Mouse (Mus musculus) testis, postnatal 14 days (tissue): Measurements from ENCODE around the gene Usp7.
"Not testable (repeated sequence)": the region's sequence is repeated elsewhere in the genome, so short reads cannot be mapped to it uniquely, and the experiment has no call there.

ENCODE experiments used
- DNase-seq: peaks from one replicate; pipeline ENCODE4 v3.0.0; 2021; ENCODE audit warnings: low spot score

Gene Usp7

DNA sequence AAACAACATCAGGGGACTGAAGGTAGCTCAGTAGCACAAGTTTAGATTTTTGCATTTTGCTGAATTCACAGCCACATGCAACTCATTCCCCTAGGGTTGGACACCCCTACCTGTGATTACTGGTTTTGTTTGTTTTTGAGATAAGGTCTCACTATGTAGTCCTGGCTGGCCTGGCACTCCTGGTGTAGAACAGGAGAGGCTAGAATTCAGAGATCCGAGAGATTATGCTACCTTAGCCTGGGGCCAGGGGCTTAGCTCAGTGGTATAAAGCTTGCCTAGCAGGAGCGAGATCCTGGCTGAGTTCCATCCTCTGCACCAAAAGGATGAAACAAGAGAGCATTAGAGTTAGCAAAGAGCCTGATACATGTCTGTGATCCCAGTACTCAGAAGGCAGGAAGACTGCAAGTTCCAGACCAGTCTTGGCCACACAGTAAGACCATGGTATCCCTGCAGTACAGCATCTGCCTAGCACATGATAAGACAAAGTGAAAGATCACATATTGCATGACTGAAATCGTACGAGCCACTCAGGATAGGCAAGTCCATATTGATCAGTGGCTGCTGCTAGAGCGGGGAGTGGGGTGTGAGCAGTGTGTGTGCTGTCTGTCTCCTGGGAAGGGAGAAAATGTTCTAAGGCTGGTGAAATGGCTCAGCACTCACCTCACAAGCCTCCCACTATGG, 40.4 kb downstream of the Usp7 start:
- no peak for DNase-seq

DNA sequence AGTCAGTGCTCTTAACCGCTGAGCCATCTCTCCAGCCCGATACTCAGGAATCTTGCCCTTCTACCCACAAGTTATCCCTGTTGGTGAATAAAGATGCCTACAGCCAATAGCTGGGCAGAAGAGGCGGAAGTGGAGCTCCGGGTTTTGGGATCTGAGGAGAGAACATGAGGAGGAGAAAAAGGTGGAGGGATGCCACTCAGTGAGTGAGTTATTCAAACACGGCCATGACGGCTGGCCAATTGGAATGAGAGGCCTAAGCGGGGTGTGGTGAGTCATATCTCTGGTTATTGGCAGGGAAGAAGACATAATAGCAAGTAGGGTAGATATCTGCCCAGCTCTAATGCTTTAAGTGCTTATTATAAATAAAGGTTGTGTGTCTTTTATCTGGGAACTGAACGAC, 43.2 kb downstream of the Usp7 start:
- DNase-seq: no peak

DNA sequence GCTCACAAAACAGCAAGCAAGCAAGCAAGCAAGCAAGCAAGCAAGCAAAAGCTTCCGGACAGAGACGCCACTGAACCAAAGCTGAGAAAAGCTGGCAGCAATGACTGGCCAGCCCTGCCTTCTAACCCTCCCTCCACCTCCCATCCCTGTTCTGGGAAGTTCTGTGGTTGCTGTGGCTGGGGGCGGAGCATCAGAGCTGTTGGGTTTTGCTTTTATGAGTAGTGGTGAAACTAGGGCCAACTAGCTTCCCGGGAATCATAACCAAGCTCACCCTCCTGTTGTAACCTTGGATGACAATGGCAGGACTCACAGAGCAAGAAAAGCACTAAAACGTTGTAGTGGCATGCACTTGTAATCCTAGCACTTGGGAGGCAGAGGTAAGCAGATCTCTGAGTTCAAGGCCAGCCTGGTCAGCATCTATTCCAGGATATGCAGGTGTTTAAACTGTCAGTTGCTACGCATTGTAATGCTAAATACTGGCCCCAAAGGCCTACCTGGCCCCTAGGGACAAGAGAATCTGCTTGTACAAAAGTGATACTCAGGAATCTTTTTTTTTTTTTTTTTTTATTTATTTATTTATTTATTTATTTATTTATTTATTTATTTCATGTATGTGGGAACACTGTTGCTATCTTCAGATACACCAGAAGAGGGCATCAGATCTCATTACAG, 43.8 kb downstream of the Usp7 start:
- no peak for DNase-seq

DNA sequence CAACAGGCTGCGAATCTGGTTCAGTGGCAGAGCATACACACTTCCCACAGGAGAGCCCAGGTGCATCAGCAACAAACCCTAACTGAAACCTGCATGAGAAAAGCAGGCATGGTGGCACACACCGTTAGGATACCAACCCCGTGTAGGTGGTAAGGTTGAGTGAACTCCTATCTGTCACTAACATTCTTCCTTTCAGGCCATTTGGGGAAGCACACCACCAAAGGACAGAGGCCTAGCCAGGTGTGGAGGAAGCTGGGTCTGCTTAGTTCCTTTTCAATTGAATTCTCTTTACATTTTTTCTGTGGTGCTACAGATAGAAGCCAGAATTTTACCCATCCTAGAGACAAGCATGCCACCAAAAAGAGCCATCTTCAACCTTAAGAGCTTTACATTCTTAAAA, 44.3 kb downstream of the Usp7 start:
- DNase-seq: no peak

DNA sequence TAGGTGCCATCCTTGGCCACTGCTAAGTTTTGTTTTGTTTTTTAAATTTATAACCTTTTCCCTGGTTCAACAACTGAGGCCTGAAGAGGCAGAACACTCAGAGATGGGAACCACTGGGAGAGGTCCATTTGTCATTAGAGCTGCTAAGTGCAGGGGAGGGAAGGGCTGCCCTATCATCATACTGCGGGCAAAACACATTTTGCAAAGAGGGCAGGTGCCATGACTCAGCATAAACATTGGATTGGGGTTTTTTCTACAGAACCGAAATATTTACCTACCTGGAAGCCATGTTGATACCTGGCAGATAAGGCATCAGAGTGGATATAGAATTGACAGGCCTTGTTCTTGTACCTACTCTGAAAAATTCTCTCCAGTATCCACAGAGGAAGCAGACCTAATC, 45.6 kb downstream of the Usp7 start:
- DNase-seq: no peak

DNA sequence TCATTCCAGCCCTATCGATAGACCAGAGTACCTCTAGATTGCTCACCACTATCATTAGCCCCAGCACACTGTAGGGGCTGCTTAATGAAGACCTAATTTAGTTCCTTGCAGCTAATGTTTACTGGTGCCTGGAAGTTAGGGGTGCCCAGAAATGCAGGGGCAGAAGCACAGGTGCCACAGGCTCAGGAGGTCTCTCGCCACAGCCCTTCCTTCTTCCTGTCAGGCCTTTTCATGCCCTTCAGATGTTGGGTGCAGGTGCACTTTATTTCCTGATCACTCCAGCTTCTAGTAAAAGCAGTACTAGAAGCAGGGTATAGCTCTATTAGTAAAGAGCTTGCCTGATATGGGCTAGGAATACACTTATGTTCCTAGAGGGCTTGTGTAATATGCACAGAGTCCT, 46.4 kb downstream of the Usp7 start:
- no peak for DNase-seq

DNA sequence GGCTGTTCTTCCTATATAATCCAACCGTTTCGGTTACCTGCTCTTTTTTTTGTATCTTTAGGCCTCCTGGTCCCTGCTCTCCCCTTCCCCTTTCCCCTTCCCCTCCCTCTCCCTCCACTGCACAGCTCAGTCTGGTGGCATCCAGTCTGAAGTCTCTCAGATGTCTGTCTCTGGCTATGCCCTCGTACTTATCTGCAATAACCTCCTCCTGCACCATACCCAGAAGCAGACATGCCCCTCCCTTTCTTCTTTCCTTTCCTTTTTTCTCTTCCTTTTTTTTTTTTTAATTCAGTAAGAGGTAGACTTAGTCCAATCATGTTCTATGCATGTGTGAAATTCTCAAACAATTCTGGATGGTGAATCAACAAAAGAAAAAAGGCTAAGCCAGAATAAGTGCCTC, 48.1 kb downstream of the Usp7 start:
- DNase-seq: no peak

DNA sequence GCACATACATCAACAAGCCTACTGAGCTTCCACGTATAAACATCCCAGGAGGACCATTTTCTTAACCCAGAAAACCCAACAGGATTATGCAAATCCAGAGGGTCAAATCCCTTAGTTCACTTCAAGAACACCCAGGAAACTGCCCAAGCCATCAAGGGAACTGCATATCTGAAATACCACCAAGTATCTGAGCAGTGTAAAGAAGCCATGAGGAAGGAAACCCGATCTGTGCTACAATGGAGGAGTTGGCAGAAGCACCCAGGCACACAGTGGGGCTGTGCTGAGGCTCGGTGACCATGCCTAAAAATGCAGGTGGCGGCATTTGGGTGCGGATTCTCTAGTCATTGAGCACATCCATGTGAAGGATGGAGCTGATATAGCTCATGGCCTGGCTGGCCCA, 50.4 kb downstream of the Usp7 start:
- no peak for DNase-seq

DNA sequence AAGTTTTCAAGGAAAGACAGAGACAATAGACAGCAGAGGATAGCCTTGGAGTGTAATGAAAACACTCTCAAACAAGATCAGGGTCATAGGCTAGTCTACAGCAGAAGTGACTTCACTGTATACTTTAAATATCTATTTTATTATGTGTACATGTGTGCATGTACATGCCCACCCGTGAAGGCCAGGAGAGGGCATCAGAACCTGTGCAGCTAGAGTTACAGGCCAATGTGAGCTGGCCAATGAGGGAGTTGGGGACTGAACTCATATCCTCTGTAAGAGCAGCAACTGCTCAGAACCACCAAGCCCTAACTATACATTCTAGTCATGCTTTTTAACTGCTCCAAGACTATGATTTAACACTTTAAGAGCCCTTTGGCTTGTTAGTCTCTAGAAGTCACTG, 51.0 kb downstream of the Usp7 start:
- DNase-seq: no peak

DNA sequence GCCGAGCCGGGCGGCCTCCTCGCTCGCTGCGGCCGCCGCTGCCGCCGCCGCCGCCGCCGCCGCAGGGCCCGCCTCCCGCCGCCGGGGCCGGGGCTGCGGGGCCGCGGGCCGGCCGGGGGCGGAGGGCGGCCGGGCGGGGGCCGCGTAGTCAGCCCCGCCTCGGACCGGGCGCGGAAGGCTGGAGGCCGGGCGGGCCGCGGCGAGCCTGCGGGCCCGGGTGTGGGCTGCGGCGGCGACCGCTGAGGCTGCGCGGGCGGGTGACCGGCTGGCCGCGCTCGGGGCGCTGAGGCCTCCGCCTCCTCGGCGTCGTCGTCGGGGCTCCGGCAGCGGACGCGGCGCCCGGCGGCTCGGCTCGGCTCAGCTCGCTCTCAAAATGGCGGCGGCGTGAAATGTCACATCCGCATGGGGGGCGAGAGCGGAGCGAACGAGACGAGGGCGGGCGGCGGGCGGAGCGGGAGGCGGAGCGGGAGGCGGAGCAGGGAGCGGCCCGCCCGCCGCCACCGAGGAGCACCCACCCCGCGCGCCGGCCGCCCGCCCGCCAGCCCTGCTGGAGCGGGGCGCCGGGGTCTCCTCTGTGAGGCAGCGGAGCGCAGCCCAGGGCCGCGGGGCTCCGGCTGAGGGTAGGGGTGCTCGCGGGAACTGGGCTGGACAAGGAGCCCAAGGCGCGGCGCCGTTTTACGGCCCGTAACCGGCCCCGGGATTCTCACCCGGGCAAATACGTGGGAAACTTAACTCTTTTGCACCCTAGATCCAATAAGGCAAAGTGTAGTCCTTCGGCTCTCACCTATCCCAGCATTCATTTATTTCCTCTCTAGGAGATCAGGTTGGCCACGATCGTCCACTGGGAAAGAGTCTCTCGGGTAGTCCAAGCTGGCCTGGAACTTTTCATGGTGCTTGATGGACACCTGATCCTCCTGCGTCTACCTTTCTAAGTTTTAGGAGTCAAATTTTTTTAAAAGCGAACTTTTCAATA, 53.3 kb downstream of the Usp7 start:
- DNase-seq: peak; percentile 90

DNA sequence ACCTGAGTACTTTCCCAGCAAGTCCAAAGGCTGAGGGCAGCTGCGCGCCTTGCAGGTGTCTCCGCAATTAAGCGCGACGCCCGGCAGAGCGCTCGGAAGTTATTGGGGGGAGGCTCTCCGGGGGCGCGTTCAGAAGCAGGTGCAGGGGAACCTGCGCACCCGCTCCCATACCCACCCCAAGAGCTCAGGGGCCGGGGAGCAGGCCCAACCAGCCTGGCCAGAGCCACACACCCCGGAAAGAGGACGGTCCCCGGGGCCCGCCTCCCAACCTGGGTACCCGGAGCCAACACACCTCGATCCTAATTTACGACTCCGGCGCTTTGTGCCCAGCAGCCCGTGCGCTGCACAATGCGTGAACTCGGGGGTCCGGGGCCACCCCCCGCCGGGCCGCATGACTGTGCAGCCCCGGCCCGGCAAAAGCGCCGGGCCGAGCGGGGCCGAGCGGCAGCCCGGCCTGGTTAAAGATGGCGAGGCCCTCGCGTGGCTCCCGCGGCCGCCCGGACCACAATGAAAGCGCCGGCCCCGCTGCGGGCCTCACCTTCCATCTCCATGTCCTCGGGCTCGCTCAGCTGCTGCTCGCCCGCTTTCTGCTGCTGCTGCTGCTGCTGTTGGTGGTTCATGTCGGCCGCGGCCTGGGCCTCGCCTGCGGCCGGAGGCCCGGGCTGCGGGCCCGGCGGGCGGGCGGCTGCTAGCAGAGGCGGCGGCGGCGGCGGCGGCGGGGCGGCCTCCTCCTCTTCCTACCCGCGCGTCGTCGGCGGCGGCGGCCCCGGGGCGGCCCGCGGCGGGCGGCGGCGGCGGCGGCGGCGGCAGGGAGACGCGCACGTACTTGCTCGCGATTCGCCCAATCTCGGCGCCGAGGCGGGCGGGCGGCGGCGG, 54.2 kb downstream of the Usp7 start:
- peak; percentile 75 for DNase-seq

DNA sequence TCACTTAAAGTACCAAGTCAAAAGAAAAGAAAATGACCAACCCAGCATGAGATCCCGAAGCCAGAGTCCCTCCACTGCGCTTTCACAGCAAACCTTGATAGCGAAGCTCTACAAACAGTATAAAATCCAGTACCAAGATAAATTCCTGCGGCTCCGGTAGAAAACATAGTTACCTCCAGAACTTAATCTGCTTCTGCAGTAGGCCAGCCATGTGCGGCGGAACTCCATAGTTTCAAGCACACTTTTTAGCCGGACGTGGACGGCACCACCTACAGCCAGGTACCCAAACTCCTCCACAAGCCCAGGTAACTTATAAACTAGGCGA, 54.8 kb downstream of the Usp7 start:
- no peak for DNase-seq

DNA sequence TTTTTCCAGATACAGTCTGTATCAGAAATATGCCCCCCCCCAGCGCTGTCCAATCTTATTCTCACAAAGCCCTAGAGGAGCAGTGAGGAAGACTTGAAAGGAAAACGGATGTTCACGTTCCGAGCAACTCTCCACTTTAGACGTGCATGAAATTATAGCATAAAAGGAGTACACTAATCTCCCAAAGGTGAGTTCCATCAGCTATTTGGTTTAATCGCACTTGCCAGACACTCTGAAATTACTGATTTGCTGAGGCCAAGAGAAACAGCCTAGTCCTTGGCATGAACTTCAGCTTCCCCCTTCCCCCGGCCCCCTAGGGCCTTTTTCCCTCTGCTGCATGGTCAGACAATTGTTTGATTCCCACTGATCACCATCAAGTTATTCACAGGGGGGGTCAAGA, 55.4 kb downstream of the Usp7 start:
- no peak for DNase-seq

DNA sequence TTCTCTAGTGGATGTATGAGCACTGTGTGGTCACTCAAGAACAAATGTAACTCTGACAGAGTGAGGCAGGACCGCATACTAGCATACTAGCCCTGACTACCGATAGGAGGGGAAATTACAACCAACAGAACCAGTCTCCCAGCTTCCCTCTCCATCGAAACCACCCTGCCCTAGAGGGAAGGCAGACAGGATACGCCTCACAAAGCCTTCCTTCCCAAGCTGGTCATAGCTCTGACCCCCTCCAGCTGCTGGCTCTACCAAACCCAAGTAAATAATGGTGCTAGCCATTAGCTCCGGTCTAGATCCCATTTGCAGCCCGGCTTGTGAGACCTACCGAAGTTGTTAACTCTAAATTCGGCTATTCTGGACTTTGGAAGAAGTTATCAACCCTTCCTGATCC, 56.1 kb downstream of the Usp7 start:
- DNase-seq: no peak

DNA sequence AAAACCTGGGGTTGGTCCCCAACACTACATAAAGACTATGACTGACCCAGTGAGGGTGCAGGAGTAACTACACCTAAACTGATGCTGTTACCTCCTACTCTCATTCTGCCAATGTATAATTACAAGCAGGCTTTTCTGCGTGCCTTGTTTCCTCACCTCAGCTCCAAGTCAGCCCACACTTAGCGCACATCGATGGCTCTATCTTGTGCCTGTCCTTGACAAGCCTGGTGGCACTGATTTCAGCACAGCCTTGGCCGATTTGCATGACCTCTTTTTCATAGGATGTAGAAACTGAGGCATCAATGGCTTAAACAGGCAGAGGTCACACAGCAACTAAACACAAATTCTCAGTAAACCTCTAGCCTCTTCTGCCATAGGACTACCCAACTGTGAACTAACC, 57.4 kb downstream of the Usp7 start:
- DNase-seq: no peak

DNA sequence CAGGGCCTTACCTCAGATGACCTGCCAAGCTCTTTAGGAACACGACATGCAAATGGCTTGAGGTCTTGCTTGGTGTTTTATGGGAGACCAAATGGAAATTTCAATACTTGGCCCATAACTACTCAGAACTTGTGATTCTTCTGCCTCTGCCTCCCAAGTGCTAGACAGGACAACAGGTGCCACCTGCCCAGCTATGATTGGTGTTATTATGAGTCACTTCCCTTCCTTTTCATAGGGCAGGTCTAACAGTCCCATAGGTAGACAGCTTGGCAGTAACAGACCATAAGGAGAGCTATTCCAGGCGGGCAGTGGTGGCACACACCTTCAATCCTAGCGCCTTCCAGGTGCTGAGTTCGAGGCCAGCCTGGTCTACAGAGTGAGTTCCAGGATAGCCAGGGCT, 58.5 kb downstream of the Usp7 start:
- no peak for DNase-seq

DNA sequence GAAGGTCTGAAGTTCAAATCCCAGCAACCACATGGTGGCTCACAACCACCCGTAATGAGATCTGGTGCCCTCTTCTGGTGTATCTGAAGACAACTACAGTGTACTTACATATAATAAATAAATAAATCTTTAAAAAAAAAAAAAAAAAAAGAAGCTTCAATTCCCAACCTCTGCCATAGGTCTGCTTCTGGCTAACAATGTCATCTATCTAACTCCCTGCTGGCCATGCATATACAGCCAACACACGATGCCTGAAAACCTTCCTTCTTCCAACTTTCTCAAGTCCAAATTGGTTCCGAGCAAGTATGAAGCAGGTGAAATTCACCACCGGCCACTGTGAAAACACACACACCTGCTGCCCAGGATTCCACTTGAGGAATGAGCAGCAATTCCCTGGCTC, 59.7 kb downstream of the Usp7 start:
- DNase-seq: not testable (repeated sequence)

DNA sequence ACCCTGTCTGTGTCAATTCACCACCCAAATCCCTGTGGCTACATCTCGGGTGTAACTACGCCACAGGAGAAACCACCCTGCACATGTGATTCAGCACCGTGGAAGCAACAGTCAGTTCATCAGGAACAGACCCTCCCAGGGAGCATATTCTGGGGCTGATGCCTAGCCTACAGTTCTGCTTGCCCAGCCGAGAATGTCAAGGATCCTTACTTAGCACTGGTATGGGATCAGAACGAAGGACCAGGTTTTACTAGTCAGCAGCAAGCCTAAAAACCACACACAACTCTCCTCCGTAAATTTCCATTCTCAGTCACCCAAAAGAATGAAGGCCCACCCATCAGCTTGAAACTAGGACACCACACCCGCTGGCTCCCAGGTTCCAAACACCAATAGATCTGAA, 60.5 kb downstream of the Usp7 start:
- DNase-seq: no peak

DNA sequence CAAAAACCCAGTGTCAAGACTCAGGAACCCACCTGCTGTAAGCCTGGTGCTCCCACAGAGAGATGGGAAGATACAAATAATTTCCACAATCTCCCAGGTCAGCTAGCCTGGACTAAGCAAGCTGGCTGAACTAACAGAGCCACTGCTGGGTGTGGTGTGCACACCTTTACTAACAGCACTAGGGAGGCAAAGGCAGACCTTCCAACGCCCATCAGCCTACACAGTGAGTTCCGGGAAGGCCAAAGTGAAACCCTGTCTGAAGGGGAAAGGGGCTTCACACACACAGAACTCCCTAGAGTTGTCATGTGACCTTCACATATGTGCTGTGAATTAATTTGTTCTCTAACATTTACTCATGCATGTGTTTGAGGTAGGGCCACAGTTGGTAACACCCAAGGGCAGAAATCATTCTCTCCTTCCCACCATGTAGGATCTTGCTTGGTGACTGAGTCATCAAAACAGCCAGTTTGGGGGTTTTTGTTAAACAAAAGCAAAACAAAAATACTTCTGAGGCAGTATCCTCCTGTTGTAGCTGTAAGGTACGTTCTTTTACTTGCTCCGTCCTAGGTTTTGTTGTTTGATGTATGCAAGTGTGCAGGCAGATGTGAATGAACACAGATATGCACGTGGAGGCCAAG, 63.9 kb downstream of the Usp7 start:
- DNase-seq: no peak

DNA sequence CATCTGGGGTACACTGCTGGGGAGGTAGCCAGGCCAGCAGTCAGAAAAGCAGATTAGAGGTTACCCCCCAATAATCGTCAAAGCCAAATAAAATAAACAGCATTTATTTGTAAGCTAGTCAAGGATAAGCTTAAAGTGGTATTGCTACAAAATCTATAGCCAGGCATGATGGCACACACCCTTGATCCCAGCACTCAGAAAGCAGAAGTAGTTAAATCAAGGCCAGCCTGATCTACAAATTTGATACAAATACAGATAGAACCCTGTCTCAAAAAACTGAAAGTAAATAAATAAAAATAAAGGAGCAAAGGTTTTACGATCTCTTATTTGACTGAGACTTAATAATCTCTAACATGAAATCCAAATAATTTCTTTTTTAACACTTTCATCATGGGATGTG, 66.3 kb downstream of the Usp7 start:
- DNase-seq: no peak

DNA sequence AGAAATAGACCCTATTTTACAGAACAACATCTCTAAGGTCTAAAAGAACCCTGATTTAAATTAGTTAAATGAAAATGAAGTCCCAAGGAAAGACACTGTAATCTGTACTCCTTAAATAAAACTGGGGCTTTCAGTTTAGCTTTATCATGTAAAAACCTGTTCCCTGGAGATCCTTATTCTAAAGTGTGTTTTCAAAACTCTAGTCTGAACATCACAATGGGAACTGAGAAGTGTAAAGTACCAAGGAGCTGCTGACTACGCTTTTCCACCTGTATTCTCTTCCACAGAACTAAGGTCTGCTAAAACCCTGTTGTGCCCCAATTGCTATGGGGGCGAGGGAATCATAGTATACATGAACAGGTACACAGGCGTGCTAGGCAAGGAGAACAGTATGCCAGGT, 68.1 kb downstream of the Usp7 start:
- no peak for DNase-seq

DNA sequence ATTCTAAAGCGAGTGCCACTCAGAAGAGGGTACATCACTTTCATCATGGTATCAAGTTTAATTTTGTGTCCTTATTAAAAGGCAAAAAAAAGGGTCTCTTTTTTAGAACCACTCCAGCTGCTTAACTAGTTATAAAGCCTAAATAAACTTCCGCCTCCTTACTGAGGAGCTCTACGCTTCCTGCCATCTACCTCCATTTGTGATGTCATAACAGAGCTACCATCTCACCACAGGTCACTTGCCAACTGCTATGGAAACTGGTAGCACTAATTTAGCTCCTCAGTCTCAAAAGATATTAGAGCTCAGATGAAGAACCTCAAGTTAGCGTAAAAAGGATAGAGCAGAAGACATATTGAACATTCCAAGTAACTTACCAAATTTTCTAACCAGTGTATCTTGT, 71.7 kb downstream of the Usp7 start:
- DNase-seq: no peak
